Mouse (Mus musculus) kidney, embryonic 16.5 days (tissue): ENCODE measurements around the gene N4bp3. TPM values are rescaled to one million over a fixed set of nuclear protein-coding genes. Genes with fewer than 3 reads are reported as not detected.
"Not testable (repeated sequence)": the region's sequence is repeated elsewhere in the genome, so short reads cannot be mapped to it uniquely, and the experiment has no call there.

ENCODE experiments used
- ATAC-seq: fragments of 200-750 bp; cut with Nextera tagmentation; 2 replicates; pipeline ENCODE4 v1.8.0; 2017; ENCODE audit warnings: moderate TSS enrichment; ENCODE audit not compliant: low FRiP score, low TSS enrichment
- H3K27ac ChIP-seq: fragments of 300-500 bp; sonication (generic); 2 replicates; pipeline ENCODE4 v1.5.1; 2014; ENCODE audit warnings: low read length
- H3K27me3 ChIP-seq: fragments of 300-500 bp; sonication (generic); 2 replicates; pipeline ENCODE4 v1.6.1; 2014; ENCODE audit warnings: low read length, control low read depth, mixed read lengths; ENCODE audit not compliant: insufficient read depth
- H3K36me3 ChIP-seq: fragments of 300-500 bp; sonication (generic); 2 replicates; pipeline ENCODE4 v1.6.1; 2014; ENCODE audit warnings: low read length, control low read depth, mixed read lengths; ENCODE audit not compliant: insufficient read depth
- H3K4me1 ChIP-seq: fragments of 300-500 bp; sonication (generic); 2 replicates; pipeline ENCODE4 v1.6.1; 2014; ENCODE audit warnings: low read length, control low read depth, mixed read lengths; ENCODE audit not compliant: insufficient read depth
- H3K4me2 ChIP-seq: fragments of 300-500 bp; sonication (generic); replicated peaks from 2 replicates; pipeline ENCODE4 v1.6.1; 2014; ENCODE audit warnings: low read depth, low read length
- H3K4me3 ChIP-seq: fragments of 300-500 bp; sonication (generic); 2 replicates; pipeline ENCODE4 v1.5.1; 2014; ENCODE audit warnings: mild to moderate bottlenecking, low read length
- H3K9ac ChIP-seq: fragments of 300-500 bp; sonication (generic); replicated peaks from 2 replicates; pipeline ENCODE4 v1.6.1; 2014; ENCODE audit warnings: low read length
- H3K9me3 ChIP-seq: fragments of 300-500 bp; sonication (generic); 2 replicates; pipeline ENCODE4 v1.6.1; 2016; ENCODE audit warnings: low read length, control low read depth
- WGBS: fragments of 180-500 bp; shearing (Covaris S2); extraction: QIAGEN DNeasy Blood & Tissue Kit; methylation state at CpG from one replicate; pipeline ENCODE4 v1.1.7; 2014; 5-methylcytosine and 5-hydroxymethylcytosine counted together
- polyA plus RNA-seq: library from polyadenylated mRNA; unstranded; fragments of >200 nt; fragmentation: Nextera tagmentation; extraction: Ambion mirVana; gene quantifications from 2 replicates; pipeline ENCODE4 v1.2.1, GENCODE M21; 2015

N4bp3 gene
- polyA plus RNA-seq, 1 experiment from 2014 or later: 34.1 TPM

- no peak overlapping the region for H3K4me3 ChIP-seq
- no peak overlapping the region for H3K9ac ChIP-seq
- H3K36me3 ChIP-seq: no peaks in the 10 kb centered on the region
- no peak overlapping the region for H3K4me2 ChIP-seq
- 58% methylated on average over 6 of the region's 6 CpGs for WGBS
- H3K4me1 ChIP-seq: peaks cover 4% of the 10 kb centered on the region; the same call in 1 of the 2 replicates
- H3K27me3 ChIP-seq: no peaks in the 10 kb centered on the region
- no peaks in the 10 kb centered on the region for H3K9me3 ChIP-seq
- ATAC-seq: no peak
- no peak overlapping the region for H3K27ac ChIP-seq
Observed at GRCm38 (mm10) chr11:51677737-51678418, 27.2 kb upstream of the N4bp3 start.

DNA sequence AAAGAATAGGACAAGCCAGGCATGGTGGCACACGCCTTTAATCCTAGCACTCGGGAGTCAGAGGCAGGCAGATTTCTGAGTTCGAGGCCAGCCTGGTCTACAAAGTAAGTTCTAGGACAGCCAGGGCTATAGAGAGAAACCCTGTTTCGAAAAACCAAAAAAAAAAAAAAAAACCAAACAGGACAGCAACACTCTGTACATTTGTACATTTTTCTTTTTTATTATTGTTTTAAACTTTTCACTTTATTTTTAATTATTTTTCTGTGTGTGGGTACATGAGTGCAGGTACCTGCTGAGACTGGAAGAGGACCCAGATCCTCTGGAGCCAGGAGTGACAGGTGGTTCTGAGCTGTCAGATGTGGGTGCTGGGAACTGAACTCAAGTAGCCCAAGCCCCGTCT lies 24.7 kb upstream of the N4bp3 start:
- Histone ChIP-seq H3K27ac (no peak overlapping the region), H3K9me3 (no peaks in the 10 kb centered on the region), H3K4me2 (no peak overlapping the region), H3K4me1 (no peaks in the 10 kb centered on the region), H3K36me3 (no peaks in the 10 kb centered on the region), H3K27me3 (no peaks in the 10 kb centered on the region), H3K4me3 (no peak overlapping the region), H3K9ac (no peak overlapping the region)
- 82% methylated on average over 5 of the region's 5 CpGs for WGBS
- ATAC-seq: no peak

DNA sequence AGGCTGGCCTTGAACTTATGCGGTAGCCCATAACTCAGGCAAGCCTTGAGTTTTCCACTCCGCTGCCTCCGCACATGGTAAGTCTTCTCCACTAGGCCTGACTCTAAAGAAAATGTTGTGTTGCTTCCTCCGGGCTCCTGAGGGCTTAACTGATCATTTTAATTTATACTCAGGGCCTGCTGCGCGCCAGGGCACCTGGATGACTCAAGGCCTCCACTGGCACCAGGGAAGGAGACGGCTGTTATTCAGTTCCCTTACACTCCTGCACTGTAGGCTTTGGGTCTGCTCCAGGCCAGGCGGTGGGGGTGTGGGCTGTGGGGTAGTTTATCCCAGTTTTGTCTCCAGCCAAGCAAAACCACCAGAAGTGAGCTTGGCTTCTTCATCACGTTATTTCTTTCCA lies 22.6 kb upstream of the N4bp3 start:
- H3K4me3 ChIP-seq: no peak overlapping the region
- H3K9ac ChIP-seq: no peak overlapping the region
- H3K9me3 ChIP-seq: no peaks in the 10 kb centered on the region
- WGBS: 59% methylated on average over 9 of the region's 9 CpGs
- H3K27ac ChIP-seq: peak overlapping the region; percentile 39; the same call in 1 of the 2 replicates
- H3K4me1 ChIP-seq: no peaks in the 10 kb centered on the region
- H3K27me3 ChIP-seq: no peaks in the 10 kb centered on the region
- no peak for ATAC-seq
- no peak overlapping the region for H3K4me2 ChIP-seq
- H3K36me3 ChIP-seq: no peaks in the 10 kb centered on the region

DNA sequence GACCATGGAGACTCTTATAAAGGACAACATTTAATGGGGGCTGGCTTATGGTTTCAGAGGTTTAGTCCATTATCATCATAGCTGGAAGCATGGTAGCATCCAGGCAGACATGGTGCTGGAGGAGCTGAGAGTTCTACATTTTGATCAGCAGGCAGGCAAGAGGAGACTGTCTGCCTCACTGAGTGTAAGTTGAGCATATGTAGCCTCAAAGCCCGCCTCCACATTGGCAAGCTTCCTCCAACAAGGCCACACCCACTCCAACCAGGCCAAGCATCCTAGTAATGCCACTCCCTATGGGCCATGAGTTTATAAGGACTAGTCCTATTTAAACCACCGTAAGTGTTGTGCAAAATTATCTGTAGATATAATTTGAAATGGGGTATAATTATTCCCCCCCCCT lies 20.7 kb upstream of the N4bp3 start:
- Histone ChIP-seq H3K27me3 (no peaks in the 10 kb centered on the region), H3K9ac (no peak overlapping the region), H3K4me1 (no peaks in the 10 kb centered on the region), H3K4me3 (no peak overlapping the region), H3K27ac (no peak overlapping the region), H3K9me3 (no peaks in the 10 kb centered on the region), H3K4me2 (no peak overlapping the region), H3K36me3 (no peaks in the 10 kb centered on the region)
- ATAC-seq: no peak
- WGBS: 76% methylated on average over 2 of the region's 2 CpGs

- H3K9me3 ChIP-seq: no peaks in the 10 kb centered on the region
- H3K4me1 ChIP-seq: no peaks in the 10 kb centered on the region
- 97% methylated on average over 7 of the region's 7 CpGs for WGBS
- H3K4me2 ChIP-seq: no peak overlapping the region
- no peak for ATAC-seq
- no peaks in the 10 kb centered on the region for H3K36me3 ChIP-seq
- H3K4me3 ChIP-seq: no peak overlapping the region
- no peak overlapping the region for H3K9ac ChIP-seq
- H3K27me3 ChIP-seq: no peaks in the 10 kb centered on the region
- no peak overlapping the region for H3K27ac ChIP-seq
Observed at GRCm38 (mm10) chr11:51670846-51671245, 20.2 kb upstream of the N4bp3 start.

DNA sequence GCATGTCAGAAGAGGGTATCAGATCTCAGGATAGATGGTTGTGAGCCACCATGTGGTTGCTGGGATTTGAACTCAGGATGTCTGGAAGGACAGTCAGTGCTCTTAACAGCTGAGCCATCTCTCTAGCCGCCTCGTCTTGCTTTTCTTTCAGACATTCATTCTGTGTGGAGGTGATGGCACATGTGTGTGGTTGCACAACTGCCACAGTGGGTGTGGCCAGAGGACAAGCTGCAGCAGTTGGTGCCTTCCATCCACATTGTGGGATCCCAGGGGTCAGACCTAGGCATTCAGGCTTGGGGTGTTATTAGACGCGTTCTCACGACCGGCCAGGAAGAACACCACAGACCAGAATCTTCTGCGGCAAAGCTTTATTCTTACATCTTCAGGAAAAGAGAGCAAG lies 14.1 kb upstream of the N4bp3 start:
- not testable (repeated sequence) for ATAC-seq, H3K9me3 ChIP-seq, H3K4me3 ChIP-seq, H3K27me3 ChIP-seq, H3K36me3 ChIP-seq, H3K4me1 ChIP-seq, H3K4me2 ChIP-seq, H3K9ac ChIP-seq, H3K27ac ChIP-seq
- WGBS: 92% methylated on average over 7 of the region's 7 CpGs

- no peak overlapping the region for H3K4me2 ChIP-seq
- H3K4me3 ChIP-seq: no peak overlapping the region
- ATAC-seq: no peak
- H3K36me3 ChIP-seq: no peaks in the 10 kb centered on the region
- 75% methylated on average over 7 of the region's 7 CpGs for WGBS
- peaks cover 8% of the 10 kb centered on the region for H3K4me1 ChIP-seq
- H3K27ac ChIP-seq: no peak overlapping the region
- H3K27me3 ChIP-seq: no peaks in the 10 kb centered on the region
- no peaks in the 10 kb centered on the region for H3K9me3 ChIP-seq
- H3K9ac ChIP-seq: no peak overlapping the region
Observed at GRCm38 (mm10) chr11:51662632-51663031, 12.0 kb upstream of the N4bp3 start.

- WGBS: 77% methylated on average over 16 of the region's 16 CpGs
Observed at GRCm38 (mm10) chr11:51661867-51662365, 11.3 kb upstream of the N4bp3 start.

DNA sequence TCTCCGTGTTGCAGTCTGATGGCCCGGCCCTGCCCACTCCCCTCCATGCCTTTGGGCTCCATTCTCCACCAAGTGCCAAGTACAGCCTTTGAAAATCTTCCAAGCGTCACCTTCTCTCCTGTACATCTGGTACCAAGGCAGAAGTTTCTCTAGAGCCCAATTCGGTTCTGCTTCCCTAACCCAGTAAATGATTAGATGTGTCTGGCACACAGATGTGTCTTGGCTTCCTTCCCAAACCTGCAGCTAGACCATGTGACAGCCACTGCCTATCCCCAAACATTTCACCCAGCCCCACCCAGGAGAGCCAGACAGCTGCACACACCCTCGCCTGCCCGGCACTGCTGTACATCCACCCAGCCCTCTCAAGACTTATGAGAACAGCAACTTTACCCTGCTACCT lies 8.1 kb upstream of the N4bp3 start:
- Histone ChIP-seq H3K4me3 (no peak overlapping the region), H3K27me3 (no peaks in the 10 kb centered on the region), H3K4me2 (no peak overlapping the region), H3K27ac (peak overlapping the region; percentile 32; the same call in 1 of the 2 replicates), H3K9ac (no peak overlapping the region), H3K9me3 (no peaks in the 10 kb centered on the region), H3K36me3 (no peaks in the 10 kb centered on the region), H3K4me1 (peaks cover 17% of the 10 kb centered on the region)
- ATAC-seq: peak; percentile 58; the same call in 1 of the 2 replicates
- WGBS: 48% methylated on average over 6 of the region's 6 CpGs

More at GRCm38 (mm10) chr11:51661867-51662365, 11.3 kb upstream of the N4bp3 start:
- Histone ChIP-seq H3K4me2 (no peak overlapping the region), H3K27me3 (no peaks in the 10 kb centered on the region), H3K4me1 (peaks cover 12% of the 10 kb centered on the region), H3K9me3 (no peaks in the 10 kb centered on the region), H3K9ac (no peak overlapping the region), H3K27ac (no peak overlapping the region), H3K4me3 (no peak overlapping the region), H3K36me3 (no peaks in the 10 kb centered on the region)
- no peak for ATAC-seq

DNA sequence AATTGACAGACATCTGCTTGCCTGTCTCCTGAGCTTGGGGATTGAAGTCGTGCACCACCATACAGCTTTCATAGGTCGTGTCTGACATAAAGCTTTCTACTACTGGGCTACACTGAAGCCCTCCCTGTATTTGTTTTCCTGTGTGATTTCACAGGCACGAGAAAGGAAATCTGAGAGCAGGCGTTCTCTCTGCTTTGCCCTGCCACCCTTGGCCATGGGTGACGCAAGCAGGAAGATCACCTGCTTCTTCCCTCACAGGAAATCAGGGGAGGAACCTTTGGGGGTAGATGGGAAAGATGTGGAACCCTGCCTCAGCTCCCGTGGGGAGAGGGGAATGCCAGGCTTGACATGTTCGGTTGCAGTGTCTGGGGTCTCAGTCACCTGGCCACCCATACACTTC lies 7.6 kb upstream of the N4bp3 start:
- no peak for ATAC-seq
- H3K9ac ChIP-seq: no peak overlapping the region
- peak overlapping the region; percentile 32; the same call in 1 of the 2 replicates for H3K27ac ChIP-seq
- H3K4me3 ChIP-seq: no peak overlapping the region
- no peak overlapping the region for H3K4me2 ChIP-seq
- H3K36me3 ChIP-seq: no peaks in the 10 kb centered on the region
- no peaks in the 10 kb centered on the region for H3K9me3 ChIP-seq
- no peaks in the 10 kb centered on the region for H3K27me3 ChIP-seq
- 36% methylated on average over 7 of the region's 7 CpGs for WGBS
- H3K4me1 ChIP-seq: peaks cover 17% of the 10 kb centered on the region
